Mouse (Mus musculus): ENCODE data around the gene Agap1.

DNA sequence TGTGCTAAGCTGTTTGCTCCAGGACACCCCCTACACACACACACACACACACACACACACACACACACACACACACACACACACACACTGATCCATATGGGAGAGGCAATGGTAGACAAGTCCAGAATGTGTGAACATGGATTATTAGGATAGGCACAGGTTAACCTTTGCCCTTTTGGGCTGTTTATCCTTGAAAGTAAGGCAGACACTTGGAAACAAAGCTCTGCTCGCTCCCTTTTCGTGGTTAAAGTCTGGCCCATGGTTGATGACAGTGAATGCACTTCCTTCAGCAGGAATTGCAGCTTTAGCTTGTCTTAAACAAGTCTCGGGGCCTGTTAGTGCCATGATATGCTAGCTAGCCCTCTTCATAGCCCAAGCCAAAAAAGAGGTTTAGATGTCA is 372.4 kb downstream of the Agap1 start:
- TF ChIP-seq POLR2A (IDR thresholded peaks at IDR 0.05; ENCODE audit: borderline replicate concordance, control insufficient read depth, low read depth, low read length) (no peak), CTCF (IDR thresholded peaks at IDR 0.05; ENCODE audit: control insufficient read depth, insufficient read depth, low read length) (no peak)

Data from bone marrow, adult 2 months (tissue).